Mouse (Mus musculus): ENCODE measurements around the gene Slc45a2. TPM values are rescaled to one million over a fixed set of nuclear protein-coding genes. Genes with fewer than 3 reads are reported as not detected.
"Not testable (repeated sequence)": the region's sequence is repeated elsewhere in the genome, so short reads cannot be mapped to it uniquely, and the experiment has no call there.

Gene Slc45a2
- not detected for total RNA-seq (2021)

DNA sequence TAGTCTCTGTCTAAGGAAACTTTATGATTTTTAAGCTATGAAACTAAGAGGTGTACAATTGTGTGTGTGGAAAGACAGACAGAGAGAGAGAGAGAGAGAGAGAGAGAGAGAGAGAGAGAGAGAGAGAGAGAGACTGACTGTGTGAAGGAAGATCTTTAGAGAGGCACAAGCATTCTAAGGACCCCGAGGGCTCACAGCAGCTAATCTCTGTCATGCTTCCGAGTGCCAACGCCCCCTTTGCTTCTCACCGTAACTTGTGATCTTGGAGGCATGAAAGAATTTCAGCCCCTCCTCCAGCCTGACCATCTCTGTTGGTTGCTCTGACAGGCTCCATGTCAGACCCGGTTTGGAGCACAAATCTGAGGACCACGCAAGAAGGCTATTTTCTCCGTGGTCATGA, at the start of gene Slc45a2:
Gene Slc45a2 (plus strand): TSS at position 301 of the 400 bp plus-strand sequence.
- DNase-seq = no peak

DNA sequence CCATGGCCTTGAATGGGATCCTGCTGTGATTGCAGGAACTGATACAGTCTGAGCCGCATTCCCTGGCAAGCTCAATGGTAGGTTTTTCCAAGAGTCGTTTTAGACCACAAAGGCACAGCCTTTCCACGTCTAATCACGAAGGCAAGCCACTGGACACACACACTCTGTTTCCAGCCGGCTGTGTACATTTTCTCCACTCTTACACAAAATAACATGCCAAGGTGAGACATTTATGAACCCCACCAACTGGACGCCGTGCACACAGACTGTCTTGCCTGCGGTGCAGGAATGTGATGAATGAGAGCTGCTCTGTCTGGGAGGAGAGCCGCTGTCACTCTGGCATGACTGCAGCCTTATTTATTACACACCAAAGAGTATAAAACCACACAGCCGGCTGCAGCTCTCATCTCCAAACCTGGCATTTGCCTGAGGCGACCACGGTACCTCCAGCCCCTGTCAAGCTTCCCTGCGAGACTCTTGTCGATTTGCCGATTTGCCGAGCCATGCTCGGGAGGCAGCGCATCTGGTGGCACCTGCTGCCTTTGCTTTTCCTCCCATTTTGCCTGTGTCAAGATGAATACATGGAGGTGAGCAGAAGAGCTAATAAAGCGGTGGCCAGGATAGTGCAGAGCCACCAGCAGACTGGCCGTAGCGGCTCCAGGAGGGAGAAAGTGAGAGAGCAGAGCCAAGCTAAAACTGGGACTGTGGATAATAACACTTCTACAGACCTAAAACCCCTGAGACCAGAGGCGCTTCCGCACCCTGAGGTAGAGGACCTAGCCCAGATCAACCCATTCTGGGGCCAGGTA, 48.4 kb upstream of the Slc45a2 start, which contains the start of gene C1qtnf3:
Gene C1qtnf3 (plus strand): TSS at position 382 of the 809 bp plus-strand sequence.
- no peak for DNase-seq

DNA sequence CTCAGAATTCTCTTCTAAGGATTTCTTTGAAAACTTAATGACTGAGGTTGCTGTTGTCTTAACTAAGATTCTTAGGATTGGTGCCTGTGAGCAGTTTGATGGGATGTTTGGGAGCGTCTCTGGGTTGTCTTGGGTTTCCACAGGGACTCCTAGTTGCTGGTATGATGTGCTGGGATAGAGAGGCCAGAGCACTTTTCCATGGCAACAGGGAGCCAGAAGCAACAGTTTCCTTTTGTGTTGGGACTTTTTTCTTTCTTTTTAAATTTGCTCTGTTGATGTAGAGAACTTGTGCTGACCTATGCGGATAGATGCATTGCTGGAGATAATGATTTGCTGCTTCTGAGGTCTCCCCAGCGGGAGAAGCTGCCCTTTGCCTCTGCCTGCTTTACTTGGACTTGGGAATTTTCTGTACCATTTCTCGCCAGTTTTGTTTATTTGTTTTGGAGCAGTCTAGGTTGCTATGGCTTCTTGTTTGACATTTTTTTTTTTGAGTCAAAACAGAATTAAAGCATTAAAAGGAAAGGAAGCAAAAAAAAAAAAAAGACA, 47.7 kb upstream of the Slc45a2 start:
- no peak for DNase-seq

DNA sequence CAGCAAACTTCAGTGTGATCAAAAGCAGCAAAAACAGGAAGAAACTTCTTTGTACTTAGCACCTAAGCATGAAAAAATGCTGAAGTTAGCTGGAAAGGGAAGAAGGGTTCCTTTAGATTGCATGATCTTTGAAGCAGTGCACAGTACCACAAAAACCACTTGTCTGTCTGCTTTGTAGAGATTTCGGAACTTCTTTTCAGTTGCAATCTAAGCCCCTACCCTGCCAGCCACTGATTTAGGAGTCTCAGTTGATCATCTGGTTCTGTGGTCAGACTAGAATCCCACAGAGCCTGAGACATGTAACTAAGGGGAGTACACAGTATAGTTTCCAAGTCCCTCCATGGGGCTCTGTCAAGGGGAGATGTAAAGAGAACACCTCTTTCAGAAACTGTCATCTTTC, 47.1 kb upstream of the Slc45a2 start:
- DNase-seq = no peak

DNA sequence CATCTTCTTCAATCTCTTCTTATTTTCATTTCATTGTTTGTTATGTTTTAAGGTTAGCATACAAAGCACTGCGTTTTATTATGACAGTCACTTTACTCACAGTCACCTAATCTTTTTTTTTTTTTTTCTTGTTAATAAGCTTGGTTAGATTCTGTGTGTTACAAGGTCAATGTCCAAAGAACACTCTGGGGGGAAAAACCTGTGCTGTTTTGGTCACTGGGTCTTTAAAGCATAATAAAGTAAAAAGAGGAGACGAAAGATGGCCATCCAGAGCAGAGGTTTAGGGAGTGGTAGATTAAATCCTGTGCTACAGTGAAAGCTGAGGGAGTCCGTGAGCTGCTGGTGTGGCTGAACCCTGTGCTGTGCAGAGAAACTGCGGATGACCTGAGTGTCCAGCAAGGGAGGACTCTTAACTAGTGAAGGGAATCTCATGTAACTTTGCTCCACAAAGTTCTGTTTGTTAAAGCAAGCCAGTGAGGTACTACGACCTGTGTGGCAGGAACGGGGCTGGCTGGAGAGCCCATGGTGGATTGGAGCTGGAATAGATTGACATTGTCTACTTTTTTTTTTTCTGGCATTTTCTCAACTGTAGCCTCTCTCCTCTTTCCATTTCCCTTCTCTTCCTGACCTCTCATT, 46.0 kb upstream of the Slc45a2 start:
- no peak for DNase-seq

GRCm38 (mm10) chr15:10955156-10955555, 45.4 kb upstream of the Slc45a2 start:
- no peak for DNase-seq

- no peak for DNase-seq
Measured at GRCm38 (mm10) chr15:10956706-10957105, 43.8 kb upstream of the Slc45a2 start.

GRCm38 (mm10) chr15:10959277-10960026, 41.1 kb upstream of the Slc45a2 start:
- DNase-seq = no peak

- no peak for DNase-seq
Measured at GRCm38 (mm10) chr15:10960267-10960666, 40.3 kb upstream of the Slc45a2 start.

GRCm38 (mm10) chr15:10962601-10963000, 37.9 kb upstream of the Slc45a2 start:
- no peak for DNase-seq

DNA sequence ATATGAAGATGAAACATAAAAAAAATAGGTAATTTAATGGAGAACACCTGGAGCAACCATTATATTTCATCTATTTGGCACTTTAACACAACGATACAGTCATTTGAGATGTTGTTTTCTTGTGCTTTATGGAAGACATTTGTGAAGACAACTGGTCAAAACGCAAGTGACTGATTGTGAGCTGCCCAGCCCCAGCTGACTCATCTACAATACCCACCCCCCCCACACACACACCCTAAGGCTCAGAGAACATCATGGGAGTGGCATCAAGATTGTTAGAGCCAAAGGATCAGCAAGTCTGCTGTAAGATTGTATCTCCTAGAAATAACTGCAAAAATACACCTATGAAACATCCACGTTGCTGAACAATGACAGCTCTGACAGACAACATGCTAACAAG, 31.1 kb upstream of the Slc45a2 start:
- DNase-seq = no peak

DNA sequence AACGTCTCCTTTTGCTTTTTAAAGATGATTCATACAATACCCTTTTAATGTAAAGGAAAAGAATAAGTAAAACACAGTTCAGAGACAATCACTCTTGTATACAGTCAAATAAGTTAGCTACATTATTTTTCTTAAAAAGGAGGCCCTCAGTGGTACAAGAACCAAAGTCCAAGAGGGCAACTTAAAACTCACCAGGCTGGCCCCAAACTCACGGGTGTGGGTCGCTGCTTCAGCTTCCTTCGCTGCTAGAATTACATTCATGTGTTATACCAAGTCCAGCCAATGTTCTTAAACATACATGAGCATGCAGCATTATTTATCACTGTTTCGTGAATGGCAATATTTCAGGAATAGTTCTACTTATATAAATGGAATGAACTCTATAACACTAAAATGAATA, 29.7 kb upstream of the Slc45a2 start:
- no peak for DNase-seq

DNA sequence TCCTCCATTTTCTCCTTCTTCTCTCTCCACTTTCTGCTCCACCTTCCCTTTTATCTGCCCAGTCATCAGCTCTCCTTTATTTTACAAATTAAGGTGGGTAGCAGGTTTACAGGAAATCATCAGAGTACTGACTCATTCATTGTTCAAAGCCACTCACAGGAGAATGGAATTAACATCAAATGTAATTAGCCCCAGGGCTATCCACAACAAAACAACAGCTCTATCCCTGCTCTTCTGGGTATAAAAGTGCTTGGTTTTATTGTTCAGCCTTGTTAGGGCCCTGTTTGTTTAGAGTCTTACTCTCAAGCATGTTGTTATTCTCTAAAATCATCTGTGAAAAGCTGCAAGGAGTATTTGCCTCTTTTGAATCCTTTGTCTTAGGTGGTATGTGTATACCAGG, 23.4 kb upstream of the Slc45a2 start:
- no peak for DNase-seq

- DNase-seq = no peak
Measured at GRCm38 (mm10) chr15:10980712-10981111, 19.8 kb upstream of the Slc45a2 start.

DNA sequence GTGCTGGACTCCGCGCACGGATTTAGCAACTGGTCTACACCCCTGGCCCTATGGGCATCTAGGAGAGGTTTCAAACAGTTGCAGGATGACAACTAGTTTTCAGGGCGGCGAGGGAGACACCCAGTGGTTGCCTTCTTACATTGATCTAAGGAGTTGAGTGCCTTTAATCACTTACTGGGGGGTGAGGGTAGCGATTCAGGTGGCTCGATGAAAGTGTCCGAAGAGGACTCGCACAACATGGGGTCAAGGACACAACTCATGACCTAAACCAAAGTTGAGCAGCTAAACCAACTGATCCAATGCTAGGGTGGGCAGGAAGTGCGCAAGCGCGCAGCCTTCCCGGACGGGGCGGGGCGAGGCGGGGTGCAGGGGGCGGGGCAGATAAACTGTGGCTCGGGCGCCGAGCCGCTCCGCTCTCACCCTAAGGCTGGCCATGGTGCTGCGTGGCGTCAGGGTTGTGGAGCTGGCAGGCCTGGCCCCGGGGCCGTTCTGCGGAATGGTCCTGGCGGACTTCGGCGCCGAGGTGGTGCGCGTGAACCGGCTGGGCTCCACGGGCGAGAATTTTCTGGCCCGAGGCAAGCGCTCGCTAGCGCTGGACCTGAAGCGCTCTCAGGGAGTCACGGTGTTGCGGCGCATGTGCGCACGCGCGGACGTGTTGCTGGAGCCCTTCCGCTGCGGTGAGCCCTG, 19.0 kb upstream of the Slc45a2 start, which contains the start of gene Amacr:
Gene Amacr (plus strand): TSS at position 380 of the 687 bp plus-strand sequence.
- peak; percentile 91 for DNase-seq

GRCm38 (mm10) chr15:10982064-10982435, 18.5 kb upstream of the Slc45a2 start:
- DNase-seq = no peak

DNA sequence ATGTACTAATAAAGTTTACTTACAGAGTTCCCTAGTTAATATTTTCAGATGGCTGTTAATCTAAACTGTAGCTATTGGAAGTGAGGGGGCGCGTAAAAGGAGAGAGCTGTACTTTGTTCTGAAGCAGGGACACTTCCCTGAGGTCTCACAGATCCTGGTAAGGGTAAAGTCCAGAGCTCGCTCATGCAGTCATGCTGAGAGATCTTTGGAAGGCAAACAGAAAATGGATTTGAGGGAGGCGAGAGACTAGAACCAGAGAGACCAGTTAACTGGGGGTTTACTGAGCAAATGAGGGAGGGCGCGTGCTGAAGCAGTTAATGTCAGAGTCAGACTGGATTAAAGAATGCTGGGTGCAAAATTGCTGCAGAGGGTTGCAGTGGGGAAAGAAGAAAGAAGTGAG, 14.8 kb upstream of the Slc45a2 start:
- no peak for DNase-seq

GRCm38 (mm10) chr15:10986477-10986876, 14.0 kb upstream of the Slc45a2 start:
- not testable (repeated sequence) for DNase-seq

DNA sequence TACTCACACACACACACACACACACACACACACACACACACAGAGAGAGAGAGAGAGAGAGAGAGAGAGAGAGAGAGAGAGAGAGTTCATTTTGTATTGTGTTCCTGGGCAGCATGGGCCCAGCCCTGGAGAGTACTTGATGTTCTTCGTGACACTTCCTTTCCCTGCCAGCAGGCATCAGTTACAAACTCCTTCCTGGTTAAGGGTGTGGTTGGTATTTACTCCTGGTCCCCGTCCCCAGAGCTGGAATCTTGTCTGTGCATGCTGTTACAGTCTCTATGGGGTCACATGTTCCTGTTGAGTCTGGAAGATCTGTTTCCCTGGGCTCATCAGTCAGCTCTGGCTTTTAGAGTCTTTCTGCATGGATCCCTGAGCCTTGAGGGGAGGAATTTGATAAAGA, 10.1 kb upstream of the Slc45a2 start:
- no peak for DNase-seq

DNA sequence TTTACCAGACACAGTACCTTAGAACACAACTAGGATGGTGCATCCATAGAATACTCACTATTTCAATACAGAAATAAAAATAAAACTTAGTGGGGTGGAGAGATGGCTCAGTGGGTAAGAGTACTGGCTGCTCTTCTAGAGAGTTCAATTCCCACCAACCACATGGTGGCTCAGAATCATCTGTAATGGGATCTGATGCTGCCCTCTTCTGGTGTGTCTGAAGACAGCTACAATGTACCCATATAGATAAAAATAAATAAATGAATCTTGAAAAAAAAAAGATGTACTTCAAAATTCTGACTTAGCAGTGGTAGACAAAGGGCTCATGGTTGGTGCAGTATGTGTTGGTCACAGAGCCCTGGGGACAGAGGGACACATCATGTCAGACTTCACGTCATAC, 9.0 kb upstream of the Slc45a2 start:
- no peak for DNase-seq

- no peak for DNase-seq
Measured at GRCm38 (mm10) chr15:10999832-11000231, 689 bp upstream of the Slc45a2 start.

DNA sequence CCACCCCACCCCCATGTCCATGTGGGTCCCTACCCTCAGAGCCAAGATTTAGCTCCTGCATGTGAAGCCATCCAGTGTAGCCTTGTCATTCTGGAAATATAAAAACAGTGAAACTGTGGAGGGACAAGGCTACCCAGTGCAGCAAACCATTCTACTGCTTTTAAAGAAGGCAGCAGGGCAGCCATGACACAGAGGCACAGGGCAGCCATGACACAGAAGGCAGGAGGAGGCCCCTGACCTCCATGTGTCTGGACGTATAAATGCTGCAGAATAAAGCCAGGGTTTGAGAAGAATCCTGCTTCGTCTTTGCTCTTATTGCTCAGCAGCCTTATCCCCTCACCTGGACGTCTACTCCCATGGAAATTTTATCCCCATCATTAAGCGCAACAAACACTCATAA, 3.3 kb downstream of the Slc45a2 start:
- DNase-seq = no peak

Measured in layer of hippocampus, postnatal 36 days (tissue).